Mouse (Mus musculus): ENCODE data around the gene Ssbp2. TPM values are rescaled to one million over a fixed set of nuclear protein-coding genes. Genes with fewer than 3 reads are reported as not detected.

Ssbp2 gene
- polyA plus RNA-seq, 1 experiment from 2014 or later: 100 TPM

DNA sequence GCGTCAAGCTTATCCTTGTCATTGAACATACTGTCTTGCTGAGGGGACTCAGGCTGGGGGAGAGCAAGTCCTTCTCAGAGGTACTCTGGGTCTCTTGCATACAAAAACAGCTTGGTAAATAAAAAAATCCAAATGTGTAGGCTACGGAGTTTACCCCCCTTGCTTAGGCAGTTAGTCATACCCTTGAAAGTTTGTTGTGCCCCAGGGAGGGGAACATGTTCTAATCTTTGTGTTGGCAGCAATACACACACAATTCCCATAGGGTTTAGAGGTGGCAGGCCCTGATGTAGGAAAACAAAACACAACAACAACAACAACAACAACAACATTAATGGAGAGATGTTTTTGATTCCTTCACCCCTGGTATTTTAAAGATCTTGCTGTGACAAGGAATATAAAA is 2.3 kb downstream of the Ssbp2 start:
- Histone ChIP-seq H3K4me3 (peak overlapping the region; percentile 96), H3K4me1 (replicated peaks) (peaks cover 22% of the 10 kb centered on the region), H3K4me2 (peak overlapping the region; percentile 64), H3K9me3 (replicated peaks) (no peaks in the 10 kb centered on the region), H3K27ac (peak overlapping the region; percentile 97), H3K36me3 (no peaks in the 10 kb centered on the region), H3K9ac (peak overlapping the region; percentile 94), H3K27me3 (no peaks in the 10 kb centered on the region)
- no peak for ATAC-seq (replicated peaks; ENCODE audit: insufficient number of reproducible peaks, insufficient read depth, low FRiP score, low read depth)
- 6% methylated on average over 1 of the region's 2 CpGs for WGBS

DNA sequence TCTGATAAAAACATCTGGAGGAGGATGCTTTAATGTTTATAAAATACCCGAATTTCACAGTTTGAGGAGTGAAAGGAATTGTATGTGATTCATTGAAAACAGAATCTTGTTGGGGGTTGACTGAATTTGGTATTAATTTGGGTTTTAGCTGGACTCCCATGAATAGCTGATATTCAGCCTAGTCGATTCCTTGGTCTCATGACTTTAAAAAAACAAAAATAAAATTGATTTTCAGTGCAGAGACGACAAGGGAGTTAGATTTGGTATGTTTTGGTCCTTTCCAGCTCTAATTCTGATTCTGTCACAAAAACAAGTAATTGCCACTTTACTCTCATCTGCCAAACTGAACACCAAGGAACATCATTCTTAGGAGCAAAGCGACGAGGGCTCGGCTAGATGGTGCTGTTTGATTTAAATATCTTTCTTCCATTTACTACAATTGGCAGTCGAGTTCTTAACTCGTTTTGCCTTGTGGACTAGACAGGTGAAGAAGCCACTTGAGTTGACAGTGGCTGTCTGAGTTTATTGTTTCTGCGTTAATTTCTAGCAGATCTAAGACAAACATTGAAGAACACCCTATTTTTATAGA is 2.9 kb downstream of the Ssbp2 start:
- no peak overlapping the region for H3K27ac ChIP-seq
- H3K4me1 ChIP-seq (replicated peaks): peaks cover 22% of the 10 kb centered on the region
- H3K27me3 ChIP-seq: no peaks in the 10 kb centered on the region
- peak overlapping the region; percentile 64; the same call in 1 of the 2 replicates for H3K4me2 ChIP-seq
- ATAC-seq (replicated peaks; ENCODE audit: insufficient number of reproducible peaks, insufficient read depth, low FRiP score, low read depth): no peak
- no peak overlapping the region for H3K9ac ChIP-seq
- WGBS: 24% methylated on average over 9 of the region's 9 CpGs
- no peaks in the 10 kb centered on the region for H3K9me3 ChIP-seq (replicated peaks)
- no peaks in the 10 kb centered on the region for H3K36me3 ChIP-seq
- H3K4me3 ChIP-seq: no peak overlapping the region

DNA sequence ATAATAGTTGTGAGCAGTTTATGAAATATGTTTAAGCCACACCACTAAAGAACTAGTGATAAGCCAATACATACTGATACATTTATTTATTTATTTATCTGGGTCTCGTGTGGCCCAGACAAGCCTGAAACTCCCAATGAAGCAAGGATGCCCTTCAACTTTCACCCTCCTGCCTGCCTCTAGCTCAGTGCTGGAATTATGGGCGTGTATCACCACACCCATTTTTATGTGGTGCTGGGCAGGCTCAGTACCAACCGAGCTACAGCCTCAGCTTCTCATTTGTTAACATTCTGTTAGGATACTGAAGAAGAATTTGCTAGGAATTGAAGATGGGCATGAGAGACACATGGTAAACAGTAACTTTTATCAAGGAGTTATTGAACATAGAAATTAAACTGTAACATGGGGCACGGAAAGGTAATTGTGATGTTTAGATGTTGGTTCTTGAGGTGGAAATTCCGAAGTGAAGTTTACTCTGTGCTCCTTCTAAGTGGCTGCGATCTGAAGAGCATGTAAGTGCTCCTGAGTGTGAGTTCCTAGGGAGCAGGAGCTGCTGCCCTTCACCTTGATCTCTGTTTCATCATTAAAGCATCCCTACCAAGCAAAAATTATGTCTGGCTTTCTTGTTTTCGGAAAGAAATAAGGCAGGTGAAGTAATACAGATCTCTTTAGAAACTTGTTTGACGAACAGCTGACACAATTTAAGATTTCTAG is 5.1 kb downstream of the Ssbp2 start:
- Histone ChIP-seq H3K36me3 (no peaks in the 10 kb centered on the region), H3K4me2 (no peak overlapping the region), H3K27me3 (no peaks in the 10 kb centered on the region), H3K4me1 (replicated peaks) (peaks cover 13% of the 10 kb centered on the region), H3K27ac (no peak overlapping the region), H3K9ac (no peak overlapping the region), H3K9me3 (replicated peaks) (no peaks in the 10 kb centered on the region), H3K4me3 (no peak overlapping the region)
- ATAC-seq (replicated peaks; ENCODE audit: insufficient number of reproducible peaks, insufficient read depth, low FRiP score, low read depth): no peak
- 70% methylated on average over 8 of the region's 8 CpGs for WGBS

DNA sequence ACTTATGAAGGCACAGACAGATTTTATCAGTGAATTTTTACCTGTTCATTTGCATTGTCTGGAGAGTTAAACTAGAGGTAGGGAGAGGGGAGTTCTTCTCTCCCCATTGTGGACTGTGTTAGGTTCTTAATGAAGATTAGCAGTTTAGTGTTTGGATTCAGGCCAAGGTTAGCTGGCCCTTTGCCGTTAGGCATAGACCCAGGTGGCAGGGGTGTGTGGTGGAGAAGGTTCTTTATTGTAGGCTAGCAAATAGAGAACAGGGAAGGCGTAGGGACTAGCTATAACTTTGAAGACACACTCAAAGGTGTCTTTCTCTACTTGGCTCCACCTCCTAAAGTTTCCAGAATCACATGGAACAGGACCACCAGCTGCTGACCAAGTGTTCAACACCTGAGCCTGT is 11.5 kb downstream of the Ssbp2 start:
- Histone ChIP-seq H3K4me2 (no peak overlapping the region), H3K9ac (no peak overlapping the region), H3K27ac (no peak overlapping the region), H3K36me3 (no peaks in the 10 kb centered on the region), H3K27me3 (no peaks in the 10 kb centered on the region), H3K4me1 (replicated peaks) (peaks cover 36% of the 10 kb centered on the region), H3K9me3 (replicated peaks) (no peaks in the 10 kb centered on the region), H3K4me3 (no peak overlapping the region)
- 51% methylated on average over 2 of the region's 2 CpGs for WGBS
- ATAC-seq (replicated peaks; ENCODE audit: insufficient number of reproducible peaks, insufficient read depth, low FRiP score, low read depth): peak; percentile 10; the same call in 1 of the 2 replicates

DNA sequence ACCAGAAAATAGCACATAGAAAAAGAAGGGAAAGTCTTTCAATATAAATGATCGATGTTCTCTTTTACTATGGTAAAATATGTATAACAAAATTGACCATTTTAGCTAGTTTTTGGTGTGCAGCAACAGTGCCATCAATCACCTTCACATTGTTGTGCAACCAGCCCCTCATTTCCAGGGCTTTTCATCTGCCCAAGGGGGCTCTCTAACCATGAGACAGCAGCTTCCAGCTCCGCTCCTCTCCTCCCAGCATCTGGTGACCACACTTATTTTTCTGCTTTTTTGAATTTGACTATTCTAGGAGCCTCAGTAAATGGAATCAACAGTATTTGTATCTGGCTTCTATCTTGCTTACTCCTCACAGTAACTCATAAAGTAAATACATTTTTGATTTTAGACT is 11.9 kb downstream of the Ssbp2 start:
- H3K27ac ChIP-seq: 0 out of 2 replicates have a peak overlapping the region, but pooled peaks have one; percentile 37
- H3K9ac ChIP-seq: no peak overlapping the region
- no peak overlapping the region for H3K4me3 ChIP-seq
- 86% methylated on average over 2 of the region's 2 CpGs for WGBS
- H3K27me3 ChIP-seq: no peaks in the 10 kb centered on the region
- peaks cover 36% of the 10 kb centered on the region for H3K4me1 ChIP-seq (replicated peaks)
- ATAC-seq (replicated peaks; ENCODE audit: insufficient number of reproducible peaks, insufficient read depth, low FRiP score, low read depth): no peak
- no peaks in the 10 kb centered on the region for H3K9me3 ChIP-seq (replicated peaks)
- no peak overlapping the region for H3K4me2 ChIP-seq
- H3K36me3 ChIP-seq: no peaks in the 10 kb centered on the region

DNA sequence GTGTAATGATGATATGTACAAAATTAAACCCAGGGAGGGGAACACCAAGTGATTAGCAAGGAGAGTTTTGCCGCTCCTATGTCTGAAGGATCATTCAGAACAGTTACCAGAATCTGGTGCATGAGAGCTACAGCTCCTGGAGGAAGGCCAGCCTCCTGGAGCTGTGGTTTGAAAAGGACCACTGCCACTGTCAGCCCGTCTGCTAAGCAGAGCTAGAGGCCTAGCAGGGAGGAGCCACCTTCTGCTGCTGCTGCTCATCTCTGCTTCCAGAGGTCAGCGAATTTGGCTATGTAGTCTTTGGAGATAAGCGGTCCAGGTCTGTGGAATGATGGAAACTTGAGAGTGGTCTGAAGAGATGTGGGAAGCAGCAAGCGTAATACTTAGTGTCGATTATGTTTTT is 13.4 kb downstream of the Ssbp2 start:
- H3K9ac ChIP-seq: no peak overlapping the region
- ATAC-seq (replicated peaks; ENCODE audit: insufficient number of reproducible peaks, insufficient read depth, low FRiP score, low read depth): peak; percentile 48; the same call in 1 of the 2 replicates
- 30% methylated on average over 6 of the region's 6 CpGs for WGBS
- no peaks in the 10 kb centered on the region for H3K27me3 ChIP-seq
- no peaks in the 10 kb centered on the region for H3K9me3 ChIP-seq (replicated peaks)
- no peaks in the 10 kb centered on the region for H3K36me3 ChIP-seq
- peak overlapping the region; percentile 5; the same call in 1 of the 2 replicates for H3K4me2 ChIP-seq
- H3K4me3 ChIP-seq: no peak overlapping the region
- peak overlapping the region; percentile 64 for H3K27ac ChIP-seq
- H3K4me1 ChIP-seq (replicated peaks): peaks cover 46% of the 10 kb centered on the region

DNA sequence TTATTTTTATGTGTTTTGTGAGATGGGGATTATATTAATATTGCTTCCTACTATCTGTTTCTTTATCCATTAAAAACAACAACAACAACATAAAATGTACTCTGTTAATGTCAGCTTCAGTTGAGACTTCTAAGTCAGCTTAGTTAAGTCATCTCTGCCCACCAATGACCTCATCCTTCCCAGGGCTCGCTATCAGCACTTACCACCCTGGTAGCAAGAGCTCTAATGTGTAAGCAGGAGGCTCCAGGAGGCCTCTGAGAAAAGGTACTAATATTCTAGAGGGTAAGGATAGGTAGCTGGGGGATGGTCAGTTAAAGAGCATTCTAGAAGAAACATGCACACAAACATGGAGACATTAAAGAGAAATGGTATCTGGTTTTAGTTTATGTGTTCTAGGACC is 13.9 kb downstream of the Ssbp2 start:
- Histone ChIP-seq H3K27ac (peak overlapping the region; percentile 64), H3K4me2 (no peak overlapping the region), H3K27me3 (no peaks in the 10 kb centered on the region), H3K9me3 (replicated peaks) (no peaks in the 10 kb centered on the region), H3K9ac (no peak overlapping the region), H3K4me1 (replicated peaks) (peaks cover 46% of the 10 kb centered on the region), H3K4me3 (no peak overlapping the region), H3K36me3 (no peaks in the 10 kb centered on the region)
- WGBS: 14% methylated on average over 1 of the region's 1 CpGs
- ATAC-seq (replicated peaks; ENCODE audit: insufficient number of reproducible peaks, insufficient read depth, low FRiP score, low read depth): no peak

DNA sequence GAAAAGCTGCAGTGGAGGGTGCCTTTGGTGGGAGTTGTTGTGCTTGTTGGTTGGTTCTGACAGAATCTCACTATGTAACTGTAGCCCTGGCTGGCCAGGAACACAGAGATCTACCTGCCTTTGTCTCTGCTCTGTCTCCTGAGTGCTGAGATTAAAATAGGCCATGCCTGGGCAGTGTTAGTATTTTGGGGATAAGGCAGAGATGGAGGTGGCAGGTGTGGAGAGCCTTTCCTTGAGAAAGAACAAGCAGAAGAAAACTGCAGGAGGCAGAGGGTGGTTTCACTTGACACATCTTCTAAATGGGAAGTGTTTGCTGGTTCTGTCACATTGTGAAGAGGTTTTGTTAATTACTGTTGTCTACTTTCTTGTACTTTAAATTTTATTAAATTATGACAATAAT is 15.8 kb downstream of the Ssbp2 start:
- H3K9me3 ChIP-seq (replicated peaks): no peaks in the 10 kb centered on the region
- H3K4me1 ChIP-seq (replicated peaks): peaks cover 46% of the 10 kb centered on the region
- H3K4me2 ChIP-seq: no peak overlapping the region
- H3K27ac ChIP-seq: no peak overlapping the region
- no peak for ATAC-seq (replicated peaks; ENCODE audit: insufficient number of reproducible peaks, insufficient read depth, low FRiP score, low read depth)
- no peak overlapping the region for H3K4me3 ChIP-seq
- H3K9ac ChIP-seq: no peak overlapping the region
- H3K36me3 ChIP-seq: no peaks in the 10 kb centered on the region
- H3K27me3 ChIP-seq: no peaks in the 10 kb centered on the region

DNA sequence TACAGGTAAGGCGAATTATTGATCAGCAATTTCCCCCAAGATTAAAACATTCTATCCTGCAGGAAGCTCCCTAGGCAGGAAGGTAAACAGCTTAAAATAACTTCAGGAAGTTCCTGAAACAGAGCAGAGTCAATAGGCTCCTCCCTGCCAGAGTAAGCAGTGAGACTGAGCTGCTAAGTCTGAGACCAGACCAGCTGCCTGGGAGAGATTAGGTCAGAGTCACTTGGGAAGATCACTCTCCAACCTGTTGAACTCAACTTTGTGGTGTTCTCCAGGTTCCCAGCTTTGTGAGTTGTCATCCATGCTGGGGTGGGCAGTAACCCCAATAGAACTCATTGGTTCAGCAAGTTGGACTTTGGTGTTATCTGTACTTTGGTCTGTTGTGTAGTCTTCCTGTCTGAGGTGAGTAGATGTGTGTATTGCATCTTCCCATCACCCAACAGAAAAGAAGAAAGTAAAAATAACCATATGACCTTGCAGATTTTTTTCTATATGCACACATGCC is 16.6 kb downstream of the Ssbp2 start:
- 88% methylated on average over 1 of the region's 1 CpGs for WGBS
- no peaks in the 10 kb centered on the region for H3K9me3 ChIP-seq (replicated peaks)
- H3K4me3 ChIP-seq: no peak overlapping the region
- no peak overlapping the region for H3K4me2 ChIP-seq
- no peak overlapping the region for H3K27ac ChIP-seq
- ATAC-seq (replicated peaks; ENCODE audit: insufficient number of reproducible peaks, insufficient read depth, low FRiP score, low read depth): no peak
- no peaks in the 10 kb centered on the region for H3K27me3 ChIP-seq
- peaks cover 41% of the 10 kb centered on the region for H3K4me1 ChIP-seq (replicated peaks)
- no peak overlapping the region for H3K9ac ChIP-seq
- H3K36me3 ChIP-seq: no peaks in the 10 kb centered on the region

DNA sequence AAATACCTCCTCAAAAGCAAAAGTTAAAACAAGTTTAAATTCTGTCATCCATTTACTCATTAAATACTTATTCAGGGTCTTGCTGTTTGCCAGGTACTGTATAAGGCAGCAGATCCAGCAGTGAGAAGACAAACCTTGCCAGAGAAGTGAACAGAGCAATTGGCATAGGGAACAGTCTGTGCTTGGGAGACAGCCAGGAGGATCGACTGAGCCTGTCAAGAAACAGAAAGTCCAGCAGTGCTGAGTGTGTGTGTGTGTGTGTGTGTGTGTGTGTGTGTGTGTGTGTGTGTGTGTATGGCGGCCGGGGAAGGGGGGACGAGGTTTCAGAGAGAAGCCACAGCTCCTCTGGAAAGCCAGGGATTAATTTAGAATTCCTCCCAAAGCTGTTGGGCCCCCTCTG is 17.9 kb downstream of the Ssbp2 start:
- no peak overlapping the region for H3K4me3 ChIP-seq
- WGBS: 29% methylated on average over 4 of the region's 4 CpGs
- H3K4me1 ChIP-seq (replicated peaks): peaks cover 30% of the 10 kb centered on the region
- H3K9ac ChIP-seq: no peak overlapping the region
- no peaks in the 10 kb centered on the region for H3K9me3 ChIP-seq (replicated peaks)
- peak overlapping the region; percentile 49 for H3K27ac ChIP-seq
- H3K27me3 ChIP-seq: no peaks in the 10 kb centered on the region
- H3K36me3 ChIP-seq: no peaks in the 10 kb centered on the region
- ATAC-seq (replicated peaks; ENCODE audit: insufficient number of reproducible peaks, insufficient read depth, low FRiP score, low read depth): peak; percentile 62; the same call in 1 of the 2 replicates
- 0 out of 2 replicates have a peak overlapping the region, but pooled peaks have one; percentile 7 for H3K4me2 ChIP-seq

DNA sequence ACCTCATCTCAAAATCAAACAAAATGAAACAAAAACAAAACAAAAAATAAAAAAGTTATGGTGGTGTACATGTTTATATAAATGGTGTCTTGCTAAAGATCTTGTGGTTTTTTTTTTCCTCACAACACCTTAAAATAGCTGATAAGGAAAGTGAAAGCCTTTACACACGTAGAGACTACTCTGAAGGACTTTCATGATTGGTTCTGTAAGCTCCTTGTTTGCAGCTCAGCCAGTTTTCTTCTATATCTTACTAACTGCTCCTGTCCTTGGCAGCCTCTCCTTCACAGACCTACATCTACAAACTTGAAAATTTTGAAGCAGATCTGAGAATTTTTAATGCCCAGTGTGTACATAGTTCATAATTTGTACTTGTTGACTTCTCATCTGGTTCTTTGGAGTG is 24.2 kb downstream of the Ssbp2 start:
- H3K4me2 ChIP-seq: no peak overlapping the region
- no peak overlapping the region for H3K9ac ChIP-seq
- no peaks in the 10 kb centered on the region for H3K27me3 ChIP-seq
- no peak for ATAC-seq (replicated peaks; ENCODE audit: insufficient number of reproducible peaks, insufficient read depth, low FRiP score, low read depth)
- H3K27ac ChIP-seq: no peak overlapping the region
- H3K36me3 ChIP-seq: no peaks in the 10 kb centered on the region
- 64% methylated on average over 1 of the region's 1 CpGs for WGBS
- H3K4me3 ChIP-seq: no peak overlapping the region
- no peaks in the 10 kb centered on the region for H3K9me3 ChIP-seq (replicated peaks)
- no peaks in the 10 kb centered on the region for H3K4me1 ChIP-seq (replicated peaks)

DNA sequence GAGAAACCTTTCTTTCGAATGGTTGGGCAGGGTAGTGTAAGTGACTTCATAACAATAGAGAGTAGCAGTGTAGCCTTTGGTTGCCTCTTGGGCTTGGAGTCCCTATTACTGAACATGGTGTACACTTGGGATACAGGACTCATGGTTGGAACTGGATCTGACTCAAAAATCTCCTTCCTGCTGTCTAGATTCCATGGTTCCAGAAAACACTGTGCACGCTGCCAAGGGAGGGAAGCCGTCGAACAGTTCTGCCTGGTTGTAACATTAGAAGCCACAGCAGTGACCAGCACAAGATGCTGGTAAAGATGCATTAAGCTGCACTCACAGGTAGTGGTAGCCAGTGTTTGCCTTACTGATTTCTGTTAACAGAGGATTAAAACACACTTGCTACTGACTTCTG is 32.0 kb downstream of the Ssbp2 start:
- no peaks in the 10 kb centered on the region for H3K9me3 ChIP-seq (replicated peaks)
- no peak for ATAC-seq (replicated peaks; ENCODE audit: insufficient number of reproducible peaks, insufficient read depth, low FRiP score, low read depth)
- no peak overlapping the region for H3K27ac ChIP-seq
- no peak overlapping the region for H3K9ac ChIP-seq
- no peaks in the 10 kb centered on the region for H3K4me1 ChIP-seq (replicated peaks)
- 75% methylated on average over 4 of the region's 4 CpGs for WGBS
- H3K36me3 ChIP-seq: no peaks in the 10 kb centered on the region
- no peaks in the 10 kb centered on the region for H3K27me3 ChIP-seq
- no peak overlapping the region for H3K4me3 ChIP-seq
- no peak overlapping the region for H3K4me2 ChIP-seq
